Mouse (Mus musculus) cortical plate, adult 2 months (tissue): Measurements from ENCODE around the gene Rwdd2a. TPM values are rescaled to one million over a fixed set of nuclear protein-coding genes. Genes with fewer than 3 reads are reported as not detected.
"Not testable (repeated sequence)": the region's sequence is repeated elsewhere in the genome, so short reads cannot be mapped to it uniquely, and the experiment has no call there.

ENCODE experiments used
- H3K27ac ChIP-seq: fragments of 200-500 bp; 2 replicates; pipeline ENCODE4 v1.5.1; 2012; ENCODE audit warnings: low read length, control low read depth, inconsistent platforms; ENCODE audit not compliant: insufficient read depth
- H3K4me1 ChIP-seq: fragments of 200-500 bp; 2 replicates; pipeline ENCODE4 v1.6.1; 2011; ENCODE audit warnings: low read length; ENCODE audit not compliant: control insufficient read depth, insufficient read depth
- H3K4me3 ChIP-seq: fragments of 200-500 bp; 2 replicates; pipeline ENCODE4 v1.5.1; 2011; ENCODE audit warnings: mild to moderate bottlenecking, low read length, control low read depth; ENCODE audit not compliant: insufficient read depth
- CTCF ChIP-seq: fragments of 200-500 bp; IDR thresholded peaks from 2 replicates; pipeline ENCODE4 v1.5.1; 2011; ENCODE audit warnings: mild to moderate bottlenecking, control low read depth, low read length; ENCODE audit not compliant: insufficient read depth; ENCODE audit errors: extremely low read depth
- POLR2A ChIP-seq: fragments of 200-500 bp; IDR thresholded peaks from 2 replicates; pipeline ENCODE4 v1.6.1; 2011; ENCODE audit warnings: mild to moderate bottlenecking, low read length, control low read depth; ENCODE audit not compliant: insufficient read depth; ENCODE audit errors: extremely low read depth
- polyA plus RNA-seq: library from polyadenylated mRNA; depleted of rRNA; stranded (reverse); fragments of >200 nt; gene quantifications from 2 replicates; pipeline ENCODE4 v1.2.3, GENCODE M21; 2012

Rwdd2a gene
- polyA plus RNA-seq, 1 experiment, result 24.2 TPM

DNA sequence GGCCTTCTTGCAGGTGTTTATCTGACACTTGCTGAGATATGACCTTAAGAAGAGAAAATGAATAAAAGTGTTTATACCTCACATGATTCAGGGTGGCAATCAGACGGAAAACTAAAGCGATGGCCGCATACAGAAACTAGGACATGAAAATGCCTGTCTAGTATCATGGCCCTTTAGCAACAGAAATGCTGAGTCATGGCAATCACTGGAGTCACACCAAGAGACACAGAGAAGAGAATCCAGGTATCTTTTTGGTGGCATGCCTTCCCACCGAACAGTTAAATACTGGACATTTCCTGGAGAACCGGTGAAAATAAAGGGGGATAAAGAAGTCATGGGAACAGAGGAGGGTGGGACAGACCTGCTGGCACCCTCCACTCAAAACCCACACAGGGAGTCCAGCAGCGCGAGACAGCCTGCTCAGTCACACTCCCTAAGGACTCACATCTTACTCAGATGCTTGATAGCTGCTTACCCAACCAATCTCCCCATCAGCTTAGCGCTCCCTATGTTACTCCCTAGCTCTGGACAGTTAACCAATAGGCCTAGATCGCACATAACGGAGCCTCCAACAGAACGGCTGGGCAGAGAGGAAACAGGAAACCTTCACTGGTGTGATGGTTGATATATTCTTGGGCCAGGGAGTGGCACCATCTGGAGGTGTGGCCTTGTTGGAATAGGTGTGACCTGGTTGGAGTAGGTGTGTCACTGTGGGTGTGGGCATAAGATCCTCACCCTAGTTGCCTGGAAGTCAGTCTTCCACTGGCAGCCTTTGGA is 15.4 kb downstream of the Rwdd2a start:
- H3K4me1 ChIP-seq, result peaks cover under 1% of the 10 kb centered on the region; the same call in 1 of the 2 replicates
- H3K27ac ChIP-seq, result no peak overlapping the region
- H3K4me3 ChIP-seq, result no peak overlapping the region
- no peak for TF ChIP-seq POLR2A
- TF ChIP-seq CTCF, result no peak

DNA sequence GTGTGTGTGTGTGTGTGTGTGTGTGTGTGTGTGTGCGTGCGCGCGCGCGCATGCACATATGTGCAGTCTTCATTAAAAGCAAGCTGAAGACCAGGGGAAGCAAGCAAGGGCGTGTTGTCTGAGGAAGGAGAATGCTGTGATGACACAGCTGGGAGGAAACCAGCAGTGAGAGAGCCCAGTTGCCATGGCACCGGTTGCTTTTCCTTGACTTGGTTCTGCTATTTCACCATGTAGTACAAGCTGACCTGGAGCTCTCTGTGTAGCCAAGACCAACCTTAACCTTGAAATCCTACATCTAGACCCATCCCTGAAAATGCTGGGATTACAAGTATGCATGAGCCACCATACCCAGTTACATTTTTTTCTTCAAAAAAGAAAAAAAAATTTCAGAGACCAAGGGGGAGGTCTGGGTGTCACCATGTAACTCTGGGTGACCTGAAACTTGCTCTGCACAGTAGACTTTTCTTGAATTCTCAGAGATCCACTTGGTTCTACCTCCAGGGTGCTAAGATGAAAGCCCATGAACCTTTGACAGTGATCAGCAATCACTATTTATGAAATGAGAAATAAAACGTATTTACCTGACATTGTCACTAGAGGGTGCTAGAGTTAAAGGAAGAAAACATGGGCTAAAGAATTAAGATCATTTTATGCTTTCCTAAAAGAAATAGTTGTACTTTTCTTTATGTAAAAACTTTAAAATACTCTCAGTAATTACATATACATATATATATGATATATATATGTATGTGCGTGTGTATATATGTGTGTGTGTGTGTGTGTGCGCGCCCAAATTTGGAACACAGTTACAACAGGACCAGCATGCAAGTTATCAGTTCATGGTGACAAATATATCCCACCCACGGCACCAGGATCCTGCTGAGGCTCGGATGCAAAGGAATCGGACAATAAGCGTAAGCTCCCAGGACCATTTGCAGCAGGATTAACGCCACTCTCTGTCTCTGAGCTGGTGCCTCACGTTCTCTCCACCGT is 21.2 kb downstream of the Rwdd2a start:
- Histone ChIP-seq H3K4me3 (no peak overlapping the region), H3K27ac (no peak overlapping the region), H3K4me1 (peaks cover 4% of the 10 kb centered on the region; the same call in 1 of the 2 replicates)
- peak; percentile 13; the same call in 1 of the 2 replicates for TF ChIP-seq CTCF
- TF ChIP-seq POLR2A, result no peak

GRCm38 (mm10) chr9:86594357-86594767 is 22.6 kb downstream of the Rwdd2a start:
- not testable (repeated sequence) for H3K4me3 ChIP-seq, H3K27ac ChIP-seq, H3K4me1 ChIP-seq

DNA sequence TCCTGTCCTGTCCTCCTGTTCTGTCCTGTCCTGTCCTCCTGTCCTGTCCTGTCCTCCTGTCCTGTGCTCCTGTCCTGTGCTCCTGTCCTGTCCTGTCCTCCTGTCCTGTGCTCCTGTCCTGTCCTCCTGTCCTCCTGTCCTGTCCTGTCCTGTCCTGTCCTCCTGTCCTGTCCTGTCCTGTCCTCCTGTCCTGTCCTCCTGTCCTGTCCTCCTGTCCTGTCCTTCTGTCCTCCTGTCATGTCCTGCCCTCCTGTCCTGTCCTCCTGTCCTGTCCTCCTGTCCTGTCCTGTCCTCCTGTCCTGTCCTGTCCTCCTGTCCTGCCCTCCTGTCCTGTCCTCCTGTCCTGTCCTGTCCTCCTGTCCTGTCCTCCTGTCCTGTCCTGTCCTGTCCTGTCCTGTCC is 25.2 kb downstream of the Rwdd2a start:
- H3K4me1 ChIP-seq, H3K4me3 ChIP-seq, H3K27ac ChIP-seq: not testable (repeated sequence)

DNA sequence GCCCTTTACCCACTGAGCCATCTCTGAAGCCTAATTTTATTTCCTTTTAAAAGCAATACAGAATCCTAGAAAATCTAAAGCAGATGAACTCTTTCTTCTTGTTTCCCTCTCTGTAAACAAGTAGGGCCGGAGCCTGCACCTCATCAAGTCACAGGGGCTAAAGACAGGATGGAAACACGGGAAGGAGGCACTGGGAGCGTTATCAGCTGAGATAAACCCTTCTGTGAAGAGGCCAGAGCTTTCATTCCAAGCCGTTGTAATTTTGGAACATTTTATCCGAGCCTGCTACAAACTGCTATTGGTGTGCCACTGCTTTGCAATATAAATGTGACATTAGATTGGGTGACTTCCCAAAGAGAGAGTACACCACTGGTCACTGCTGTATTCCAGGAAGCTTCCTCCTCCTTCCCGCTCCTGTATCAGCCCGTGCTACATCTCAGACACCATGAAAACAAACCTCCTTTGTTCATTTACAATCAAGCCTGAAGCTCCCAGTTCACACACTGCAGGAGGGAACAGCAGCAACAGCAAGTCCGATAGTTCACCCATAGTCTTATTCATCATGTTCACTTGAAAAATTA is 28.0 kb downstream of the Rwdd2a start:
- Histone ChIP-seq H3K4me1 (no peaks in the 10 kb centered on the region), H3K27ac (no peak overlapping the region), H3K4me3 (no peak overlapping the region)
- no peak for TF ChIP-seq POLR2A
- no peak for TF ChIP-seq CTCF

- Histone ChIP-seq H3K27ac (no peak overlapping the region), H3K4me3 (no peak overlapping the region), H3K4me1 (no peaks in the 10 kb centered on the region; the same call in 1 of the 2 replicates)
- no peak for TF ChIP-seq CTCF
- TF ChIP-seq POLR2A, result no peak
Observed at GRCm38 (mm10) chr9:86605776-86606175, 34.0 kb downstream of the Rwdd2a start.

- Histone ChIP-seq H3K4me1 (no peaks in the 10 kb centered on the region; the same call in 1 of the 2 replicates), H3K4me3 (no peak overlapping the region), H3K27ac (no peak overlapping the region)
- TF ChIP-seq CTCF (no peak), POLR2A (no peak)
Observed at GRCm38 (mm10) chr9:86612091-86612490, 40.3 kb downstream of the Rwdd2a start.

GRCm38 (mm10) chr9:86615765-86616164 is 44.0 kb downstream of the Rwdd2a start:
- no peak overlapping the region for H3K4me3 ChIP-seq
- TF ChIP-seq CTCF, result no peak
- TF ChIP-seq POLR2A, result no peak
- H3K27ac ChIP-seq, result no peak overlapping the region
- no peaks in the 10 kb centered on the region; the same call in 1 of the 2 replicates for H3K4me1 ChIP-seq

- no peak overlapping the region for H3K27ac ChIP-seq
- H3K4me3 ChIP-seq, result no peak overlapping the region
- no peak for TF ChIP-seq POLR2A
- no peak for TF ChIP-seq CTCF
- no peaks in the 10 kb centered on the region; the same call in 1 of the 2 replicates for H3K4me1 ChIP-seq
Observed at GRCm38 (mm10) chr9:86617837-86618492, 46.2 kb downstream of the Rwdd2a start.
